Mouse (Mus musculus): ENCODE data around the gene B4galnt3.

Gene B4galnt3

GRCm38 (mm10) chr6:120274887-120275286 is 19.5 kb downstream of the B4galnt3 start:
- DNase-seq (ENCODE audit: inconsistent ontology term), result no peak

- DNase-seq (ENCODE audit: inconsistent ontology term), result no peak
Observed at GRCm38 (mm10) chr6:120274181-120274580, 20.2 kb downstream of the B4galnt3 start.

- no peak for DNase-seq (ENCODE audit: inconsistent ontology term)
Observed at GRCm38 (mm10) chr6:120264151-120264550, 30.2 kb downstream of the B4galnt3 start.

- no peak for DNase-seq (ENCODE audit: inconsistent ontology term)
Observed at GRCm38 (mm10) chr6:120263608-120264007, 30.8 kb downstream of the B4galnt3 start.

GRCm38 (mm10) chr6:120262886-120263531 is 31.4 kb downstream of the B4galnt3 start:
- DNase-seq (ENCODE audit: inconsistent ontology term), result no peak

GRCm38 (mm10) chr6:120259481-120259880 is 34.9 kb downstream of the B4galnt3 start:
- DNase-seq (ENCODE audit: inconsistent ontology term), result no peak

GRCm38 (mm10) chr6:120256431-120256935 is 37.9 kb downstream of the B4galnt3 start:
- DNase-seq (ENCODE audit: inconsistent ontology term), result no peak

GRCm38 (mm10) chr6:120255701-120256100 is 38.7 kb downstream of the B4galnt3 start:
- DNase-seq (ENCODE audit: inconsistent ontology term), result no peak

- DNase-seq (ENCODE audit: inconsistent ontology term), result no peak
Observed at GRCm38 (mm10) chr6:120255144-120255543, 39.2 kb downstream of the B4galnt3 start.

GRCm38 (mm10) chr6:120254640-120255039 is 39.7 kb downstream of the B4galnt3 start:
- DNase-seq (ENCODE audit: inconsistent ontology term), result no peak

GRCm38 (mm10) chr6:120252741-120253140 is 41.6 kb downstream of the B4galnt3 start:
- no peak for DNase-seq (ENCODE audit: inconsistent ontology term)

GRCm38 (mm10) chr6:120251010-120251409 is 43.3 kb downstream of the B4galnt3 start:
- no peak for DNase-seq (ENCODE audit: inconsistent ontology term)

GRCm38 (mm10) chr6:120249831-120250230 is 44.5 kb downstream of the B4galnt3 start:
- no peak for DNase-seq (ENCODE audit: inconsistent ontology term)

GRCm38 (mm10) chr6:120246676-120247075 is 47.7 kb downstream of the B4galnt3 start:
- no peak for DNase-seq (ENCODE audit: inconsistent ontology term)

GRCm38 (mm10) chr6:120243250-120243649 is 51.1 kb downstream of the B4galnt3 start:
- no peak for DNase-seq (ENCODE audit: inconsistent ontology term)

GRCm38 (mm10) chr6:120242530-120242929 is 51.8 kb downstream of the B4galnt3 start:
- DNase-seq (ENCODE audit: inconsistent ontology term), result no peak

- DNase-seq (ENCODE audit: inconsistent ontology term), result no peak
Observed at GRCm38 (mm10) chr6:120241453-120241852, 52.9 kb downstream of the B4galnt3 start.

- no peak for DNase-seq (ENCODE audit: inconsistent ontology term)
Observed at GRCm38 (mm10) chr6:120240461-120240860, 53.9 kb downstream of the B4galnt3 start.

- DNase-seq (ENCODE audit: inconsistent ontology term), result no peak
Observed at GRCm38 (mm10) chr6:120235874-120236273, 58.5 kb downstream of the B4galnt3 start.

- no peak for DNase-seq (ENCODE audit: inconsistent ontology term)
Observed at GRCm38 (mm10) chr6:120232885-120233284, 61.5 kb downstream of the B4galnt3 start.

- no peak for DNase-seq (ENCODE audit: inconsistent ontology term)
Observed at GRCm38 (mm10) chr6:120230441-120230840, 63.9 kb downstream of the B4galnt3 start.

GRCm38 (mm10) chr6:120229806-120230205 is 64.6 kb downstream of the B4galnt3 start:
- DNase-seq (ENCODE audit: inconsistent ontology term), result no peak

GRCm38 (mm10) chr6:120227068-120227467 is 67.3 kb downstream of the B4galnt3 start:
- DNase-seq (ENCODE audit: inconsistent ontology term), result no peak

GRCm38 (mm10) chr6:120225355-120225754 is 69.0 kb downstream of the B4galnt3 start:
- peak; percentile 42 for DNase-seq (ENCODE audit: inconsistent ontology term)
